Mouse (Mus musculus): ENCODE measurements around the gene Ear1. TPM values are rescaled to one million over a fixed set of nuclear protein-coding genes. Genes with fewer than 3 reads are reported as not detected.
"Not testable (repeated sequence)": the region's sequence is repeated elsewhere in the genome, so short reads cannot be mapped to it uniquely, and the experiment has no call there.

Ear1 gene
- total RNA-seq, 2 experiments from 2014 or later = not detected

- not testable (repeated sequence) for DNase-seq (ENCODE audit: low spot score in 2 of 2)
Observed at GRCm38 (mm10) chr14:43808142-43808541, 67.2 kb downstream of the Ear1 start.

GRCm38 (mm10) chr14:43804435-43804834 lies 70.9 kb downstream of the Ear1 start:
- intact Hi-C loops (cut with DNase I); DNase-seq (ENCODE audit: low spot score in 2 of 2): not testable (repeated sequence)

More at GRCm38 (mm10) chr14:43808142-43808541, 67.2 kb downstream of the Ear1 start:
- intact Hi-C loops (cut with DNase I) = not testable (repeated sequence)

- DNase-seq (ENCODE audit: low spot score in 2 of 2); intact Hi-C loops (cut with DNase I): not testable (repeated sequence)
Observed at GRCm38 (mm10) chr14:43796905-43797470, 78.3 kb downstream of the Ear1 start.

- intact Hi-C loops (cut with DNase I) = no loop called here
- no peak for DNase-seq (ENCODE audit: low spot score in 2 of 2)
Observed at GRCm38 (mm10) chr14:43796069-43796904, 79.0 kb downstream of the Ear1 start.

- intact Hi-C loops (cut with DNase I); DNase-seq (ENCODE audit: low spot score in 2 of 2): not testable (repeated sequence)
Observed at GRCm38 (mm10) chr14:43793811-43794210, 81.5 kb downstream of the Ear1 start.

GRCm38 (mm10) chr14:43784645-43785044 lies 90.7 kb downstream of the Ear1 start, which contains the start of gene Gm8180:
Gene Gm8180 (minus strand): TSS chr14:43784745.
- DNase-seq (ENCODE audit: low spot score in 2 of 2); intact Hi-C loops (cut with DNase I): not testable (repeated sequence)

Other genes starting within 250 kb of the Ear1 start
- gene Gm8165, start 198.3 kb downstream of the Ear1 start, total RNA-seq (2021) = not detected
- 1 to 10 TPM; 1.4 to 1.6 TPM for gene Gm7324, start 177.7 kb downstream of the Ear1 start, total RNA-seq (2021)
- not detected for gene Gm16506, start 148.0 kb downstream of the Ear1 start, total RNA-seq (2021)
- gene Gm6526, start 127.7 kb downstream of the Ear1 start, total RNA-seq (2021) = not detected
- not detected for gene Gm8180, start 90.8 kb downstream of the Ear1 start, total RNA-seq (2021)
- not detected for gene Ear10, start 48.0 kb upstream of the Ear1 start, total RNA-seq (2021)
- not detected for gene Gm8113, start 49.9 kb upstream of the Ear1 start, total RNA-seq (2021)
- gene Ang5, start 81.6 kb upstream of the Ear1 start, total RNA-seq (2021) = not detected
- gene Ang6, start 126.8 kb upstream of the Ear1 start, total RNA-seq (2021) = not detected
- under 1 TPM; 0.47 to 0.79 TPM for gene Ear2, start 227.1 kb upstream of the Ear1 start, total RNA-seq (2021)
- gene Gm3327, start 248.3 kb upstream of the Ear1 start, total RNA-seq (2021) = not detected

Measured in left cerebral cortex, postnatal 36 days (tissue).